Mouse (Mus musculus) T-cell, adult 66 days (primary cell): ENCODE results near the gene Mllt1. TPM values are rescaled to one million over a fixed set of nuclear protein-coding genes. Genes with fewer than 3 reads are reported as not detected.

ENCODE experiments used
- total RNA-seq, 2 experiments: library from RNA; stranded (reverse); gene quantifications; 3 replicates in 1 of 2; 4 replicates in 1 of 2; pipeline ENCODE4 v1.2.4; 2023

Gene Mllt1
- total RNA-seq: 10 to 100 TPM; 38.4 to 44.5 TPM

DNA sequence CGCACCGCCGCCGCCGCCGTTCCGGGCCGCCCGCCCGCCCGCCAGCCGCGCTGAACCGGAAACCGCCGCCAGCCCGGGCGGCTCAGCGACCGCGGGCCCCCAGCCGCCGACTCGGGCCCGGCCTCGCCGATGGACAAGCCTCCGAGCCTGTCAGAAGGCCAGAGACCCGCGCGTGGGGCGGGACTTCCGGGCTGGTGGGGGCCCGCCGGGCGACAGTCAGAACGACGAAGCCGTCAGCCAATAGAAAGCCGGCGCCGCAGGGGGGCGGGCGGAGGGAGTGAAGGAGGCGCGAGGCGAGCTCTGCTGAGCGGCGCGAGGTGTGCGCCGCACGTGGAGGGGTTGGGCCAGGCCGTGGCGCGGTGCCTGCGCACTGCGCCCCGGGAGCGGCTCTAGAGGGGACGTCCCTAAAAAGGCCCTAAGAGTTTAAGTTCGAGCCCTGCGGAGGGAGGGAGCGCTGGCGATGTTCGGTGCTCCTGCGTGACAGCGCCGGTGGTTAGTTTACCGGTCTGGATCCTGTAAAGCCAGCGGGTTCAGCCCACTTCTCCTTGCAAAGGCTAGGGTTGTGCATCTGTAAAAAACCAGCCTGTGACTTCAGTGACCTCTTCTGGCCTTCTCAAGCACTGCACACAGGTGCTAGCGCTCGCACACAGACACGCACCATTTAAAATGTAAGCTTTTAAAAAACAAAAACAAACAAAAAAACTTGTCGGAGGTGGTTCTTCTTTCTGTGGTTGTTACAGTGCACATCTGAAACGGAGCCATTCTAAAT lies at the start of gene Mllt1:
TSS of gene Mllt1 (minus strand) at position 53 of the 769 bp plus-strand sequence.

GRCm38 (mm10) chr17:56982013-56982412 lies 46.8 kb upstream of the Mllt1 start, which contains the start of gene Acer1:
Gene Acer1, minus strand, starts transcription at chr17:56982126.

DNA sequence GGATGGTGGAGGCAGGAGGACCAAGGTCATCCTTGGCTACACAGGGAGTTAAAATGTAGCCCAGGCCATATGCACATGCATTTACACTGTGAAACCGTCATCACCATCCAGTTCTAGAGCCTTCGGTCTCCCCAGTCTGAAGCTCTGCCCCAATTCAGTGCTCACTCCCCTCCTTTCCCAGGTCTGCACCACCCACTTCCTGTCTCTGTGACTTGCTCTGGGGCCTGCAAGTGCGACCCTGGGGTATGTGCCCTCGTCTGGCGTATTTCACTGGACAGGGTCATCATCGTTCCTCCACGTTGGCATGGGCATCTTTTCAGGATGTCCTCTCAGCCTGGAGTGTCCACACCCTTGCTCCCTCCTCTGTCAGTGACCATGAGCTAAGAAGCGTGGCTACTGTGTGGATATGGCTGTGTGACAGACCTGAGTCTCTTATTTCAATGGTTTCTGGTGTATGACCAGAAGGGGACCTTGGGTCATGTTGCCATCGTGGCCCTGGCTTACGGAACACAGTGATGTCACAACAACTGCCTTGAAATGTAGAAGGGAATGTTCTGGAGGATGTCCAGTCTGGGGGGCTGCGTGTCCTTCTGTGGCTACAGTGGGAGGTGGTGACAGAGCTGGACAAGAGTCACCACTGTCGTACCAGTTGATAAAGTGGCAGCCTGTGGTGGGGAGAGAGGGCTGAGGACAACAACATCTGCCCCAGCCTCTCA lies 60.1 kb downstream of the Mllt1 start, which contains the start of gene 1700061G19Rik:
TSS of gene 1700061G19Rik (plus strand) at position 542 of the 716 bp plus-strand sequence.

DNA sequence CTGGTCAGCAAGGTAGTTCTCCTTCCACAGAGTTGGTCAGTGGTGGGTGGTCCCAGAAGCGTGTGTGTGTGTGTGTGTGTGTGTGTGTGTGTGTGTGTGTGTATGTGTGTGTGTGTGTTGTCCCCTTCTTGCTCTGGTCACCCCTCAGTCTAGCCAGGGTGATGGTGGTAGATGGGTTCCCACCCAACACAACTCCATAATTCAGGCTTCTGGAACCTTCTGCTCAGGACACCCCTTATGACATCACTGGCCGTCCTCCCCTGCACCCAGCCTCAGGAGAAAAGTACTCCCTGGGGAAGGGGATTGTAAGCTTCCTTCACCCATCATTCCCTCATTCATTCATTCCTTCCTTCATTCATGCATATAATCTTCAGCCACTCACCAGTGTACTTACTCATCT lies 61.0 kb downstream of the Mllt1 start, which contains the start of gene Acsbg2:
TSS of gene Acsbg2 (minus strand) at position 211 of the 400 bp plus-strand sequence.

Other genes with a start within 250 kb of the Mllt1 start
- 10 to 100 TPM; 57.0 to 73.3 TPM for gene Ndufa11, start 217.6 kb downstream of the Mllt1 start, total RNA-seq
- gene Vmac, start 217.4 kb downstream of the Mllt1 start, total RNA-seq: 10 to 100 TPM; 10.9 to 15.9 TPM
- not detected for gene Nrtn, start 177.9 kb downstream of the Mllt1 start, total RNA-seq
- 10 to 100 TPM; 57.0 to 57.2 TPM for gene Dus3l, start 170.7 kb downstream of the Mllt1 start, total RNA-seq
- gene Prr22, start 165.2 kb downstream of the Mllt1 start, total RNA-seq: 1 to 10 TPM; 1.2 to 1.8 TPM
- gene Rfx2, start 104.4 kb downstream of the Mllt1 start, total RNA-seq: 10 to 100 TPM; 18.2 to 18.7 TPM
- not detected for gene Acsbg2, start 61.0 kb downstream of the Mllt1 start, total RNA-seq
- 1 to 10 TPM; 1.3 to 1.4 TPM for gene 1700061G19Rik, start 59.9 kb downstream of the Mllt1 start, total RNA-seq
- not detected for gene Acer1, start 46.7 kb upstream of the Mllt1 start, total RNA-seq
- 10 to 100 TPM; 31.2 to 33.7 TPM for gene Clpp, start 54.9 kb upstream of the Mllt1 start, total RNA-seq
- 10 to 100 TPM; 12.5 to 13.6 TPM for gene Alkbh7, start 61.9 kb upstream of the Mllt1 start, total RNA-seq
- gene Pspn, start 64.6 kb upstream of the Mllt1 start, total RNA-seq: 1 to 10 TPM; 2.4 to 2.7 TPM
- gene Gtf2f1, start 75.9 kb upstream of the Mllt1 start, total RNA-seq: 10 to 100 TPM; 51.1 to 57.4 TPM
- not detected for gene Gm17949, start 76.1 kb upstream of the Mllt1 start, total RNA-seq
- 100 to 1,000 TPM; 134 to 144 TPM for gene Khsrp, start 96.1 kb upstream of the Mllt1 start, total RNA-seq
- not detected for gene Slc25a41, start 106.2 kb upstream of the Mllt1 start, total RNA-seq
- gene Crb3, start 123.7 kb upstream of the Mllt1 start, total RNA-seq: 1 to 10 TPM in 1 of 2 experiments, under 1 TPM in 1; 0.99 to 1.6 TPM
- 10 to 100 TPM; 27.8 to 38.7 TPM for gene Slc25a23, start 124.4 kb upstream of the Mllt1 start, total RNA-seq
- 100 to 1,000 TPM; 182 to 245 TPM for gene Dennd1c, start 143.1 kb upstream of the Mllt1 start, total RNA-seq
- 1 to 10 TPM; 1.4 to 1.5 TPM for gene Tubb4a, start 152.4 kb upstream of the Mllt1 start, total RNA-seq
- 1 to 10 TPM; 2.0 to 3.2 TPM for gene Tnfsf9, start 169.9 kb upstream of the Mllt1 start, total RNA-seq
- not detected for gene Cd70, start 214.4 kb upstream of the Mllt1 start, total RNA-seq